Mouse (Mus musculus): ENCODE data around the gene Spo11. TPM values are rescaled to one million over a fixed set of nuclear protein-coding genes. Genes with fewer than 3 reads are reported as not detected.

The Spo11 gene
- polyA plus RNA-seq, 1 experiment = not detected

DNA sequence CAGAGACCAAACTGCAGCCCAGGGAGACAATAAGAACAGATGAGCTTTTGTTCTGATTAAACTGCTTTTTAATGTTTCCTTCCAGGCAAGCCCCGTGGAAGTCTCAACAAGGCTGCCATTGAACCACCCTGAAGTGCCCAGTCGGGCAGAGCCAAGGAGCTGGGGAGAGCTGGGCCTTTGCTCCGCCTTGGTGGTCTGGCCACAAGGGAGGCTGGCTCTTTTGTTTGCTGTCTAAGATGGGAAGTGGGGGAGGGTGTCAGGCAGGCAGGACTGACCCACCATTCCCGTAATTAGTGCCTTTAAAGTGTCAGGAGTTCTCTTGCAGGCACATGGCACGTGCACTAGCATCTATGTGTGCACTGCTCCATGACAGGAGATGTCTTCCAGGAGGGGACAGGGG is 18.9 kb upstream of the Spo11 start:
- H3K4me3 ChIP-seq (replicated peaks) = no peak overlapping the region
- peaks cover 12% of the 10 kb centered on the region for H3K4me1 ChIP-seq
- peaks cover 24% of the 10 kb centered on the region for H3K27me3 ChIP-seq (replicated peaks)
- H3K36me3 ChIP-seq (replicated peaks; ENCODE audit: low read length) = no peaks in the 10 kb centered on the region
- no peak for TF ChIP-seq GATA1 (IDR thresholded peaks at IDR 0.05; ENCODE audit: borderline replicate concordance, low read length)
- no peak for TF ChIP-seq FLI1 (IDR thresholded peaks at IDR 0.05; ENCODE audit: low read length)
- peaks cover 39% of the 10 kb centered on the region for H3K9me3 ChIP-seq

DNA sequence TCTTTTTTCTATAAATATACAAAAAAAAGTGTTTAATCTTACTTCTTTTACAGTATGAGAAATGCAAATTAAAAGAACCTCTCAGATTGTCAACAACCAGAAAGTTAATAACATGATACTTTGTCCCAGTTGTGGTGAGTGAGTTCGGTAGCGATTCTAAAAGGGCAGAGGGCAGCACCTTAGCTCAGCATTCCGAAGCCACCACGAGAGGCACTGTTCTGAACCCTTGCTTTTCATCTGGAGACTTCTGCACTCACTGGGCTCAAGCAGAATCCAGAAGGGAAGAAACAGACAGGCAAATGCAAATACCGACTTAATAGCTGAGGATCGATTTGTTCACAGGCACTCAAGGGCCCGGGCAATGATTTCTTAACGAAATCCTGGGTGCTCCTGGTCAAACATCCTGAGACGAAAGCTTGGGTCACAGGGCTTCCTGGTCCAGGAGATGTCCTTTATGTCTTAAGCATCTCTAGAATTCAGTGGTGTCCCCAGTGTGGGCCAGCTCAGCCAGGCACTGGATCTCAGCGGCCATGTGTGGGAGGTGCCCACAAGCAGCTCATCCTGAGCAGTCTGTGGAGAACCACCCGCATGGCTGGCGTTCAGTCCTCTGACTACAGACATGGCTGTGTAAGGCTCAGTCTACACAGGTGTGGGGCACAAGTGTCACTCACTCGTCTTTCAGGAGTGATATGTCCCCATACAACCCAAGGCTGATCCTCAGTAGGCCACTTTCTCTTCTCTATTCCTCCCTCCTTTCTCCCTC is 18.3 kb upstream of the Spo11 start:
- Histone ChIP-seq H3K4me3 (replicated peaks) (no peak overlapping the region), H3K27me3 (replicated peaks) (peaks cover 20% of the 10 kb centered on the region), H3K9me3 (peaks cover 33% of the 10 kb centered on the region), H3K4me1 (peaks cover 12% of the 10 kb centered on the region), H3K36me3 (replicated peaks; ENCODE audit: low read length) (no peaks in the 10 kb centered on the region)
- TF ChIP-seq FLI1 (IDR thresholded peaks at IDR 0.05; ENCODE audit: low read length) (no peak), GATA1 (IDR thresholded peaks at IDR 0.05; ENCODE audit: borderline replicate concordance, low read length) (no peak)

- no peak overlapping the region for H3K4me3 ChIP-seq (replicated peaks)
- no peaks in the 10 kb centered on the region for H3K36me3 ChIP-seq (replicated peaks; ENCODE audit: low read length)
- peaks cover 25% of the 10 kb centered on the region for H3K27me3 ChIP-seq (replicated peaks)
- H3K4me1 ChIP-seq = peaks cover 12% of the 10 kb centered on the region
- no peak for TF ChIP-seq GATA1 (IDR thresholded peaks at IDR 0.05; ENCODE audit: borderline replicate concordance, low read length)
- TF ChIP-seq FLI1 (IDR thresholded peaks at IDR 0.05; ENCODE audit: low read length) = no peak
- peaks cover 32% of the 10 kb centered on the region for H3K9me3 ChIP-seq
Measured at GRCm38 (mm10) chr2:172960350-172960749, 17.1 kb upstream of the Spo11 start.

DNA sequence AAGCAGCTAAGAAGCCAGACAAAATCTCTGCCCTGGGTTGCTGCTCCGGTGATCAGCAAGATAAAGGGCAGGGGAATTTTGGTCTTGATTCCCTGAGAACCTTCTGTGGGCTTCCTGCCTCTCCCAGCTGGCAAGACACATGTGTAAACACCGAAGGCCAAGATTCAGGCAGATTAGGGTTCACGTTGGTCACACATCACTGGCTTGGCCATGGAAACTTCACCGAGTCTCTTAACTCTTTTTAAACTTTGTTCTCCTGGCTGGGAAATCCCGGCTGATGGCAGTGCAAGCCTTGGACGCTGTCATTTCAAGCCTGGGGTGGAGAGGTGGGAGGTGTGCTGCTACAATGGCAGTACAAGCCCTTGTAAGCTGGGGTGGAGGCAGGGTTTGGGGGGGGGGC is 16.3 kb upstream of the Spo11 start:
- Histone ChIP-seq H3K9me3 (peaks cover 26% of the 10 kb centered on the region), H3K27me3 (replicated peaks) (peaks cover 27% of the 10 kb centered on the region)
- TF ChIP-seq FLI1 (IDR thresholded peaks at IDR 0.05; ENCODE audit: low read length) (no peak), GATA1 (IDR thresholded peaks at IDR 0.05; ENCODE audit: borderline replicate concordance, low read length) (no peak)

GRCm38 (mm10) chr2:172965249-172965648 is 12.3 kb upstream of the Spo11 start:
- peaks cover 19% of the 10 kb centered on the region for H3K4me1 ChIP-seq
- no peaks in the 10 kb centered on the region for H3K36me3 ChIP-seq (replicated peaks; ENCODE audit: low read length)
- peaks cover 16% of the 10 kb centered on the region for H3K9me3 ChIP-seq
- H3K27me3 ChIP-seq (replicated peaks) = peaks cover 17% of the 10 kb centered on the region
- H3K4me3 ChIP-seq (replicated peaks) = no peak overlapping the region
- TF ChIP-seq FLI1 (IDR thresholded peaks at IDR 0.05; ENCODE audit: low read length) (no peak), GATA1 (IDR thresholded peaks at IDR 0.05; ENCODE audit: borderline replicate concordance, low read length) (no peak)

More for the DNA sequence above, 16.3 kb upstream of the Spo11 start:
- Histone ChIP-seq H3K36me3 (replicated peaks; ENCODE audit: low read length) (no peaks in the 10 kb centered on the region), H3K4me3 (replicated peaks) (no peak overlapping the region), H3K4me1 (peaks cover 14% of the 10 kb centered on the region)

GRCm38 (mm10) chr2:172966480-172966879 is 11.0 kb upstream of the Spo11 start:
- Histone ChIP-seq H3K36me3 (replicated peaks; ENCODE audit: low read length) (no peaks in the 10 kb centered on the region), H3K27me3 (replicated peaks) (peaks cover 17% of the 10 kb centered on the region), H3K9me3 (peaks cover 14% of the 10 kb centered on the region), H3K4me1 (peaks cover 21% of the 10 kb centered on the region), H3K4me3 (replicated peaks) (no peak overlapping the region)
- TF ChIP-seq GATA1 (IDR thresholded peaks at IDR 0.05; ENCODE audit: borderline replicate concordance, low read length) = no peak
- TF ChIP-seq FLI1 (IDR thresholded peaks at IDR 0.05; ENCODE audit: low read length) = no peak

- H3K36me3 ChIP-seq (replicated peaks; ENCODE audit: low read length) = no peaks in the 10 kb centered on the region
- peaks cover 17% of the 10 kb centered on the region for H3K4me1 ChIP-seq
Measured at GRCm38 (mm10) chr2:172971865-172972264, 5.6 kb upstream of the Spo11 start.

GRCm38 (mm10) chr2:172973806-172974565 is 3.5 kb upstream of the Spo11 start:
- Histone ChIP-seq H3K9me3 (peaks cover 14% of the 10 kb centered on the region), H3K36me3 (replicated peaks; ENCODE audit: low read length) (no peaks in the 10 kb centered on the region), H3K4me1 (peaks cover 35% of the 10 kb centered on the region), H3K4me3 (replicated peaks) (no peak overlapping the region), H3K27me3 (replicated peaks) (peaks cover 5% of the 10 kb centered on the region)
- TF ChIP-seq FLI1 (IDR thresholded peaks at IDR 0.05; ENCODE audit: low read length) = no peak
- TF ChIP-seq GATA1 (IDR thresholded peaks at IDR 0.05; ENCODE audit: borderline replicate concordance, low read length) = no peak

More at GRCm38 (mm10) chr2:172971865-172972264, 5.6 kb upstream of the Spo11 start:
- Histone ChIP-seq H3K9me3 (peaks cover 14% of the 10 kb centered on the region), H3K4me3 (replicated peaks) (no peak overlapping the region), H3K27me3 (replicated peaks) (peaks cover 5% of the 10 kb centered on the region)
- no peak for TF ChIP-seq FLI1 (IDR thresholded peaks at IDR 0.05; ENCODE audit: low read length)

GRCm38 (mm10) chr2:172974701-172975100 is 2.8 kb upstream of the Spo11 start:
- Histone ChIP-seq H3K9me3 (peaks cover 12% of the 10 kb centered on the region), H3K4me3 (replicated peaks) (no peak overlapping the region), H3K4me1 (peaks cover 35% of the 10 kb centered on the region), H3K27me3 (replicated peaks) (peaks cover 2% of the 10 kb centered on the region), H3K36me3 (replicated peaks; ENCODE audit: low read length) (peaks cover under 1% of the 10 kb centered on the region)
- TF ChIP-seq FLI1 (IDR thresholded peaks at IDR 0.05; ENCODE audit: low read length) = no peak
- no peak for TF ChIP-seq GATA1 (IDR thresholded peaks at IDR 0.05; ENCODE audit: borderline replicate concordance, low read length)

DNA sequence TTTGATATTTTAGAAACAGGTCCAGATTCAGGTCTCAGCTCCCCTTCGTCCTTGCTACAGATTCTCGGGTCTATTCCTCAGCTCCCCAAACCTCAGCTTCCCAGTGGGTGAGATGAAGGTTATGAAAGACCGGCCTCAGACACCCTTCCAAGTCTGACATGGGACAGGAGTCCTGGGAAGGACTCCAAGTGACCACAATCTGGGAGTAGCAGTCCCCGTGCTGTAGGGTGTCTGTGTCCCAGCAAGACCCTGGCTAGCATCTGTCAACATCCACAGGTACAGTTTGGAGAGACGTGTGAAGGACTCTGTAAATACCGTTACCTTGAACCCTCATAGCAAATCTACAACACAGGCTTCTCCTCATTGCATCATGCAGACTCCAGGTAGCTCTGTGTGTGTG is 2.3 kb upstream of the Spo11 start:
- TF ChIP-seq FLI1 (IDR thresholded peaks at IDR 0.05; ENCODE audit: low read length) (no peak), GATA1 (IDR thresholded peaks at IDR 0.05; ENCODE audit: borderline replicate concordance, low read length) (no peak)
- H3K4me1 ChIP-seq = peaks cover 34% of the 10 kb centered on the region
- peaks cover 2% of the 10 kb centered on the region for H3K27me3 ChIP-seq (replicated peaks)
- H3K4me3 ChIP-seq (replicated peaks) = no peak overlapping the region
- peaks cover 16% of the 10 kb centered on the region for H3K9me3 ChIP-seq
- peaks cover 3% of the 10 kb centered on the region for H3K36me3 ChIP-seq (replicated peaks; ENCODE audit: low read length)
